Mouse (Mus musculus): Measurements from ENCODE around the gene Arg1. TPM values are rescaled to one million over a fixed set of nuclear protein-coding genes. Genes with fewer than 3 reads are reported as not detected.

Gene Arg1
- polyA plus RNA-seq, 1 experiment: not detected

- peaks cover 12% of the 10 kb centered on the region for H3K4me1 ChIP-seq (ENCODE audit: control insufficient read depth, insufficient read depth, low read length)
- TF ChIP-seq CTCF (IDR thresholded peaks at IDR 0.05; ENCODE audit: low read depth, low read length) (no peak), POLR2A (IDR thresholded peaks at IDR 0.05; ENCODE audit: borderline replicate concordance, low read depth, low read length) (no peak)
- no peak overlapping the region for H3K27ac ChIP-seq (ENCODE audit: insufficient read depth, low read depth, low read length)
Observed at GRCm38 (mm10) chr10:24922977-24923376, 4.3 kb downstream of the Arg1 start.

GRCm38 (mm10) chr10:24915486-24915885, 11.8 kb downstream of the Arg1 start:
- H3K4me1 ChIP-seq (ENCODE audit: control insufficient read depth, insufficient read depth, low read length): peaks cover 13% of the 10 kb centered on the region
- TF ChIP-seq POLR2A (IDR thresholded peaks at IDR 0.05; ENCODE audit: borderline replicate concordance, low read depth, low read length): no peak
- TF ChIP-seq CTCF (IDR thresholded peaks at IDR 0.05; ENCODE audit: low read depth, low read length): no peak
- H3K4me3 ChIP-seq (ENCODE audit: insufficient read depth, low read length): no peak overlapping the region
- no peak overlapping the region for H3K27ac ChIP-seq (ENCODE audit: insufficient read depth, low read depth, low read length)

More at GRCm38 (mm10) chr10:24922977-24923376, 4.3 kb downstream of the Arg1 start:
- H3K4me3 ChIP-seq (ENCODE audit: insufficient read depth, low read length): no peak overlapping the region

- Histone ChIP-seq H3K4me1 (ENCODE audit: control insufficient read depth, insufficient read depth, low read length) (peaks cover 14% of the 10 kb centered on the region), H3K27ac (ENCODE audit: insufficient read depth, low read depth, low read length) (no peak overlapping the region), H3K4me3 (ENCODE audit: insufficient read depth, low read length) (no peak overlapping the region)
- TF ChIP-seq POLR2A (IDR thresholded peaks at IDR 0.05; ENCODE audit: borderline replicate concordance, low read depth, low read length): no peak
- TF ChIP-seq CTCF (IDR thresholded peaks at IDR 0.05; ENCODE audit: low read depth, low read length): no peak
Observed at GRCm38 (mm10) chr10:24912576-24912975, 14.7 kb downstream of the Arg1 start.

- Histone ChIP-seq H3K4me1 (ENCODE audit: control insufficient read depth, insufficient read depth, low read length) (peaks cover 14% of the 10 kb centered on the region), H3K4me3 (ENCODE audit: insufficient read depth, low read length) (no peak overlapping the region), H3K27ac (ENCODE audit: insufficient read depth, low read depth, low read length) (peak overlapping the region; percentile 87)
- no peak for TF ChIP-seq CTCF (IDR thresholded peaks at IDR 0.05; ENCODE audit: low read depth, low read length)
- TF ChIP-seq POLR2A (IDR thresholded peaks at IDR 0.05; ENCODE audit: borderline replicate concordance, low read depth, low read length): no peak
Observed at GRCm38 (mm10) chr10:24911199-24911598, 16.1 kb downstream of the Arg1 start.

- TF ChIP-seq CTCF (IDR thresholded peaks at IDR 0.05; ENCODE audit: low read depth, low read length) (no peak), POLR2A (IDR thresholded peaks at IDR 0.05; ENCODE audit: borderline replicate concordance, low read depth, low read length) (no peak)
- H3K4me1 ChIP-seq (ENCODE audit: control insufficient read depth, insufficient read depth, low read length): peaks cover 7% of the 10 kb centered on the region
- no peak overlapping the region for H3K4me3 ChIP-seq (ENCODE audit: insufficient read depth, low read length)
- H3K27ac ChIP-seq (ENCODE audit: insufficient read depth, low read depth, low read length): no peak overlapping the region
Observed at GRCm38 (mm10) chr10:24905627-24906026, 21.7 kb downstream of the Arg1 start.

GRCm38 (mm10) chr10:24895927-24896326, 31.4 kb downstream of the Arg1 start:
- no peak for TF ChIP-seq CTCF (IDR thresholded peaks at IDR 0.05; ENCODE audit: low read depth, low read length)
- TF ChIP-seq POLR2A (IDR thresholded peaks at IDR 0.05; ENCODE audit: borderline replicate concordance, low read depth, low read length): no peak
- H3K27ac ChIP-seq (ENCODE audit: insufficient read depth, low read depth, low read length): no peak overlapping the region
- no peak overlapping the region for H3K4me3 ChIP-seq (ENCODE audit: insufficient read depth, low read length)
- no peaks in the 10 kb centered on the region for H3K4me1 ChIP-seq (ENCODE audit: control insufficient read depth, insufficient read depth, low read length)

GRCm38 (mm10) chr10:24888343-24888742, 38.9 kb downstream of the Arg1 start:
- TF ChIP-seq POLR2A (IDR thresholded peaks at IDR 0.05; ENCODE audit: borderline replicate concordance, low read depth, low read length): no peak
- no peak for TF ChIP-seq CTCF (IDR thresholded peaks at IDR 0.05; ENCODE audit: low read depth, low read length)
- 0 out of 2 replicates have a peak, but pooled peaks cover 2% of the 10 kb centered on the region for H3K4me1 ChIP-seq (ENCODE audit: control insufficient read depth, insufficient read depth, low read length)
- no peak overlapping the region for H3K27ac ChIP-seq (ENCODE audit: insufficient read depth, low read depth, low read length)
- H3K4me3 ChIP-seq (ENCODE audit: insufficient read depth, low read length): no peak overlapping the region

- TF ChIP-seq CTCF (IDR thresholded peaks at IDR 0.05; ENCODE audit: low read depth, low read length): no peak
- TF ChIP-seq POLR2A (IDR thresholded peaks at IDR 0.05; ENCODE audit: borderline replicate concordance, low read depth, low read length): no peak
- H3K4me3 ChIP-seq (ENCODE audit: insufficient read depth, low read length): no peak overlapping the region
Observed at GRCm38 (mm10) chr10:24886008-24886407, 41.3 kb downstream of the Arg1 start.

GRCm38 (mm10) chr10:24873624-24874023, 53.7 kb downstream of the Arg1 start:
- Histone ChIP-seq H3K4me3 (ENCODE audit: insufficient read depth, low read length) (no peak overlapping the region), H3K27ac (ENCODE audit: insufficient read depth, low read depth, low read length) (no peak overlapping the region), H3K4me1 (ENCODE audit: control insufficient read depth, insufficient read depth, low read length) (peaks cover 2% of the 10 kb centered on the region; the same call in 1 of the 2 replicates)
- TF ChIP-seq CTCF (IDR thresholded peaks at IDR 0.05; ENCODE audit: low read depth, low read length) (peak; percentile 45), POLR2A (IDR thresholded peaks at IDR 0.05; ENCODE audit: borderline replicate concordance, low read depth, low read length) (no peak)

More at GRCm38 (mm10) chr10:24886008-24886407, 41.3 kb downstream of the Arg1 start:
- Histone ChIP-seq H3K4me1 (ENCODE audit: control insufficient read depth, insufficient read depth, low read length) (0 out of 2 replicates have a peak, but pooled peaks cover 2% of the 10 kb centered on the region), H3K27ac (ENCODE audit: insufficient read depth, low read depth, low read length) (no peak overlapping the region)

GRCm38 (mm10) chr10:24869760-24870290, 57.5 kb downstream of the Arg1 start, which contains the start of gene Med23:
Gene Med23, plus strand, starts transcription at chr10:24869986.
- peak within 1 kb of the TSS; percentile 80 for H3K4me3 ChIP-seq (ENCODE audit: insufficient read depth, low read length)
- TF ChIP-seq CTCF (IDR thresholded peaks at IDR 0.05; ENCODE audit: low read depth, low read length) (peak; percentile 67), POLR2A (IDR thresholded peaks at IDR 0.05; ENCODE audit: borderline replicate concordance, low read depth, low read length) (no peak)
- H3K27ac ChIP-seq (ENCODE audit: insufficient read depth, low read depth, low read length): no peak within 1 kb of the TSS
- H3K4me1 ChIP-seq (ENCODE audit: control insufficient read depth, insufficient read depth, low read length): peaks cover 2% of the 10 kb centered on the region; the same call in 1 of the 2 replicates

Other genes with a start within 250 kb of the Arg1 start
- gene Enpp1, start 215.3 kb downstream of the Arg1 start, polyA plus RNA-seq (2012; ENCODE audit: insufficient read depth, insufficient read length, missing spikeins): 4.7 and 5.1 TPM in 2 replicates
- gene Enpp3, start 84.7 kb downstream of the Arg1 start, polyA plus RNA-seq (2012; ENCODE audit: insufficient read depth, insufficient read length, missing spikeins): not detected in 2 replicates
- gene Med23, start 57.5 kb downstream of the Arg1 start, polyA plus RNA-seq (2012; ENCODE audit: insufficient read depth, insufficient read length, missing spikeins): 17.8 and 20.2 TPM in 2 replicates